Mouse (Mus musculus) hindbrain, embryonic 16.5 days (tissue): ENCODE data around the gene Kcnj6. TPM values are rescaled to one million over a fixed set of nuclear protein-coding genes. Genes with fewer than 3 reads are reported as not detected.

ENCODE experiments used
- ATAC-seq: fragments of 200-750 bp; cut with Nextera tagmentation; 2 replicates; pipeline ENCODE4 v1.8.0; 2017; ENCODE audit warnings: moderate TSS enrichment, moderate library complexity
- H3K27ac ChIP-seq: fragments of 300-500 bp; sonication (generic); 2 replicates; pipeline ENCODE4 v1.5.1; 2014; ENCODE audit warnings: low read depth, mild to moderate bottlenecking, control low read depth, low read length, moderate library complexity
- H3K27me3 ChIP-seq: fragments of 300-500 bp; sonication (generic); replicated peaks from 2 replicates; pipeline ENCODE4 v1.6.1; 2014; ENCODE audit warnings: low read length; ENCODE audit not compliant: control insufficient read depth, insufficient read depth
- H3K36me3 ChIP-seq: fragments of 300-500 bp; sonication (generic); 2 replicates; pipeline ENCODE4 v1.6.1; 2014; ENCODE audit warnings: mild to moderate bottlenecking, low read length, moderate library complexity, mixed read lengths; ENCODE audit not compliant: control insufficient read depth, insufficient read depth
- H3K4me1 ChIP-seq: fragments of 300-500 bp; sonication (generic); 2 replicates; pipeline ENCODE4 v1.6.1; 2014; ENCODE audit warnings: low read depth, low read length; ENCODE audit not compliant: control insufficient read depth, insufficient read depth
- H3K4me2 ChIP-seq: fragments of 300-500 bp; sonication (generic); 2 replicates; pipeline ENCODE4 v1.6.1; 2014; ENCODE audit warnings: mild to moderate bottlenecking, low read length, control low read depth, moderate library complexity
- H3K4me3 ChIP-seq: fragments of 300-500 bp; sonication (generic); 2 replicates; pipeline ENCODE4 v1.5.1; 2014; ENCODE audit warnings: mild to moderate bottlenecking, low read length, control low read depth, moderate library complexity
- H3K9ac ChIP-seq: fragments of 300-500 bp; sonication (generic); 2 replicates; pipeline ENCODE4 v1.6.1; 2014; ENCODE audit warnings: low read depth, mild to moderate bottlenecking, control low read depth, low read length, moderate library complexity
- H3K9me3 ChIP-seq: fragments of 300-500 bp; sonication (generic); 2 replicates; pipeline ENCODE4 v1.6.1; 2014; ENCODE audit warnings: mild to moderate bottlenecking, low read length, moderate library complexity; ENCODE audit not compliant: control insufficient read depth
- whole genome bisulfite sequencing: fragments of 180-500 bp; shearing (Covaris S2); extraction: QIAGEN DNeasy Blood & Tissue Kit; methylation state at CpG from one replicate; pipeline ENCODE4 v1.1.7; 2014; 5-methylcytosine and 5-hydroxymethylcytosine counted together
- polyA plus RNA-seq: library from polyadenylated mRNA; unstranded; fragments of >200 nt; fragmentation: Nextera tagmentation; extraction: Ambion mirVana; gene quantifications from 2 replicates; pipeline ENCODE4 v1.2.1, GENCODE M21; 2015

Gene Kcnj6
- polyA plus RNA-seq, 1 experiment from 2014 or later, result 6.2 TPM

- 86% methylated on average over 6 of the region's 6 CpGs for WGBS
- H3K4me1 ChIP-seq, result no peaks in the 10 kb centered on the region
Measured at GRCm38 (mm10) chr16:94729236-94729635, 268.3 kb downstream of the Kcnj6 start.

GRCm38 (mm10) chr16:94724747-94725211 is 272.7 kb downstream of the Kcnj6 start:
- H3K4me1 ChIP-seq, result no peaks in the 10 kb centered on the region
- no peaks in the 10 kb centered on the region for H3K36me3 ChIP-seq
- H3K4me3 ChIP-seq, result peak overlapping the region; percentile 55
- H3K4me2 ChIP-seq, result peak overlapping the region; percentile 87
- peak; percentile 53 for ATAC-seq
- peak overlapping the region; percentile 93 for H3K27ac ChIP-seq
- H3K27me3 ChIP-seq, result no peaks in the 10 kb centered on the region
- H3K9ac ChIP-seq, result peak overlapping the region; percentile 66
- under 1% methylated on average over 18 of the region's 18 CpGs for WGBS
- H3K9me3 ChIP-seq, result no peaks in the 10 kb centered on the region; the same call in 1 of the 2 replicates

More at GRCm38 (mm10) chr16:94729236-94729635, 268.3 kb downstream of the Kcnj6 start:
- Histone ChIP-seq H3K9ac (no peak overlapping the region), H3K27ac (no peak overlapping the region), H3K4me2 (no peak overlapping the region), H3K36me3 (no peaks in the 10 kb centered on the region), H3K9me3 (no peaks in the 10 kb centered on the region; the same call in 1 of the 2 replicates), H3K27me3 (no peaks in the 10 kb centered on the region), H3K4me3 (no peak overlapping the region)
- ATAC-seq, result no peak

- peak overlapping the region; percentile 55 for H3K4me3 ChIP-seq
- no peaks in the 10 kb centered on the region for H3K27me3 ChIP-seq
- H3K27ac ChIP-seq, result peak overlapping the region; percentile 93
- no peaks in the 10 kb centered on the region; the same call in 1 of the 2 replicates for H3K9me3 ChIP-seq
- H3K4me1 ChIP-seq, result no peaks in the 10 kb centered on the region
- no peaks in the 10 kb centered on the region for H3K36me3 ChIP-seq
- H3K9ac ChIP-seq, result peak overlapping the region; percentile 66
- WGBS, result under 1% methylated on average over 23 of the region's 23 CpGs
- peak; percentile 96 for ATAC-seq
- peak overlapping the region; percentile 87 for H3K4me2 ChIP-seq
Measured at GRCm38 (mm10) chr16:94724061-94724596, 273.4 kb downstream of the Kcnj6 start.

- Histone ChIP-seq H3K4me2 (no peak overlapping the region), H3K27me3 (no peaks in the 10 kb centered on the region), H3K9me3 (no peaks in the 10 kb centered on the region; the same call in 1 of the 2 replicates), H3K4me3 (no peak overlapping the region), H3K9ac (no peak overlapping the region), H3K4me1 (no peaks in the 10 kb centered on the region), H3K27ac (no peak overlapping the region), H3K36me3 (no peaks in the 10 kb centered on the region)
- no peak for ATAC-seq
- 85% methylated on average over 12 of the region's 12 CpGs for WGBS
Measured at GRCm38 (mm10) chr16:94722936-94723335, 274.6 kb downstream of the Kcnj6 start.

GRCm38 (mm10) chr16:94721549-94722006 is 275.9 kb downstream of the Kcnj6 start:
- no peaks in the 10 kb centered on the region for H3K9me3 ChIP-seq
- no peak overlapping the region for H3K9ac ChIP-seq
- no peak for ATAC-seq
- no peak overlapping the region for H3K27ac ChIP-seq
- H3K4me1 ChIP-seq, result no peaks in the 10 kb centered on the region
- no peaks in the 10 kb centered on the region for H3K27me3 ChIP-seq
- WGBS, result 73% methylated on average over 10 of the region's 10 CpGs
- no peaks in the 10 kb centered on the region for H3K36me3 ChIP-seq
- H3K4me2 ChIP-seq, result no peak overlapping the region
- H3K4me3 ChIP-seq, result no peak overlapping the region

GRCm38 (mm10) chr16:94720476-94721153 is 276.9 kb downstream of the Kcnj6 start:
- 70% methylated on average over 7 of the region's 7 CpGs for WGBS
- ATAC-seq, result no peak
- Histone ChIP-seq H3K4me1 (no peaks in the 10 kb centered on the region), H3K4me2 (no peak overlapping the region), H3K36me3 (no peaks in the 10 kb centered on the region), H3K9ac (no peak overlapping the region), H3K4me3 (no peak overlapping the region), H3K9me3 (no peaks in the 10 kb centered on the region), H3K27me3 (no peaks in the 10 kb centered on the region), H3K27ac (no peak overlapping the region)

GRCm38 (mm10) chr16:94719488-94719887 is 278.0 kb downstream of the Kcnj6 start:
- no peak for ATAC-seq
- 84% methylated on average over 4 of the region's 4 CpGs for WGBS
- H3K9me3 ChIP-seq, result no peaks in the 10 kb centered on the region
- H3K9ac ChIP-seq, result no peak overlapping the region
- H3K4me3 ChIP-seq, result no peak overlapping the region
- no peak overlapping the region for H3K4me2 ChIP-seq
- H3K27me3 ChIP-seq, result no peaks in the 10 kb centered on the region
- no peak overlapping the region for H3K27ac ChIP-seq
- H3K36me3 ChIP-seq, result no peaks in the 10 kb centered on the region
- H3K4me1 ChIP-seq, result no peaks in the 10 kb centered on the region

GRCm38 (mm10) chr16:94718919-94719318 is 278.6 kb downstream of the Kcnj6 start:
- Histone ChIP-seq H3K9me3 (no peaks in the 10 kb centered on the region), H3K9ac (no peak overlapping the region), H3K27me3 (no peaks in the 10 kb centered on the region), H3K27ac (no peak overlapping the region), H3K4me3 (no peak overlapping the region), H3K36me3 (no peaks in the 10 kb centered on the region), H3K4me1 (peaks cover 1% of the 10 kb centered on the region), H3K4me2 (no peak overlapping the region)
- ATAC-seq, result no peak
- WGBS, result 62% methylated on average over 4 of the region's 4 CpGs

- H3K4me1 ChIP-seq, result peaks cover 5% of the 10 kb centered on the region
- no peaks in the 10 kb centered on the region for H3K9me3 ChIP-seq
- no peaks in the 10 kb centered on the region for H3K36me3 ChIP-seq
- H3K4me3 ChIP-seq, result no peak overlapping the region
- no peak for ATAC-seq
- no peaks in the 10 kb centered on the region for H3K27me3 ChIP-seq
- no peak overlapping the region for H3K4me2 ChIP-seq
- H3K9ac ChIP-seq, result no peak overlapping the region
- 94% methylated on average over 11 of the region's 11 CpGs for WGBS
- no peak overlapping the region for H3K27ac ChIP-seq
Measured at GRCm38 (mm10) chr16:94717051-94717450, 280.4 kb downstream of the Kcnj6 start.
